Mouse (Mus musculus): ENCODE data around the gene Ephx3. TPM values are rescaled to one million over a fixed set of nuclear protein-coding genes. Genes with fewer than 3 reads are reported as not detected.
"Not testable (repeated sequence)": the region's sequence is repeated elsewhere in the genome, so short reads cannot be mapped to it uniquely, and the experiment has no call there.

Gene Ephx3
- total RNA-seq (2021): under 1 TPM; 0.26 to 0.27 TPM
- long read RNA-seq, experiment 1: 0 reads
- long read RNA-seq, experiment 2: 0 reads

DNA sequence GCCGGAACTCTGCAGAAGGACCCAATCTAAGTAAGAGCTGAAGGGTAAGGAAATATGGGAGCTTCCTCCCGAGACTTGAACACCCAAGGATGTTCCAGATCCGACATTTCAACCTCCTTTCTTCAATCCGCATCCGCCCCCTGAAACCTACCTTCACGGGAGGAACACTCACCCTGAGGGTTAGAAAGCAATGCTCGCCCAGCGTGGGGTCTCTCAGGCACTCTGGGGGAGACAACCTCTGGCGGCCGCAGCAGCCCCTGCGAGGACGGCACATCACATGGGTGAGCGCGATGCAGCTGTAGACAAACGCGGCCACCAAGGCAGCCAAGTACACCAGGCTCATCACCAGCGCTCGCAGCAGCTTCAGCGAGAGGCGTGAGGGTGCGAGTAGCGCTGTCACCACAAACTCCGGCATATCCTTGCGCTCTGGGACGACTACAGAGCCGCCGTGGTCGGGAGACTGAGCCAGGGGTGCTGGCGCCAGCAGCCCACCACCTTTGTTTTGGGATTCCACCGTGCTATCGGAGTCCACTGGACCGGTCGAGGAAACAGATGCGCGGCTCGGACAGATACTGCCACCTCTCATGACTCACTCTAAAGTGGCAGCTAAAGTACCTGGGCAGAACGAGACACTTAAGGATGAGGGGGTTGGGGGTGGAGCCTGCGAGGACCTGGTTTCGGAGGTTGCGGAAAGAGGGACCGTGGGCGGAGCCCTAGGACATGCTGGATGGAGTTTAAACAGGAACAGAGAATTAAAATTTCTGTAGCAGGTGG, at the start of gene Ephx3:
TSS of gene Ephx3 (minus strand) at position 687 of the 774 bp plus-strand sequence.
- intact Hi-C loops (cut with DNase I): no loop called here
- DNase-seq (ENCODE audit: low spot score in 2 of 2): peak in 1 of 2 experiments; percentile 28

DNA sequence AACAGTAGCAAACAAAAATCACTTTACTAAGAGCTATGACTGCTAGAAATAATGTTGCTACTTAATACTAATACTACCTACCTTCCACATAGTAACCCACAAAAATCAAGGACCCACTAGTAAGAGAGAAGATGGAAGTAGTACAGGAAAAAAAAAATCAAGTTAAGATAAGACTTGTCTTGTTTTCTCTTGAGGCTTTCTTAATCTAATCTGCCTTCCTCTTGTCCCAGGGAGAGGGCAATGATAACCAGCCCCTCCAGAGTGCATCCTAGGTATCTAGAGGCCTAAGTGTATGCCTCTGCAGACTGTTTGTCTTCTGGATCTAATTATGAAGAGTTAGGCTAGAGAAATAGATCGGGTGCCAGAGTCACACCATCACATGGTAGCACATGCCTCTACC, 49.2 kb upstream of the Ephx3 start:
- intact Hi-C loops (cut with DNase I): loop anchor here (5.0 kb wide), 1 partner anchor 44 kb away; the partner anchor contains the start of gene Brd4
- DNase-seq (ENCODE audit: low spot score in 2 of 2): no peak

DNA sequence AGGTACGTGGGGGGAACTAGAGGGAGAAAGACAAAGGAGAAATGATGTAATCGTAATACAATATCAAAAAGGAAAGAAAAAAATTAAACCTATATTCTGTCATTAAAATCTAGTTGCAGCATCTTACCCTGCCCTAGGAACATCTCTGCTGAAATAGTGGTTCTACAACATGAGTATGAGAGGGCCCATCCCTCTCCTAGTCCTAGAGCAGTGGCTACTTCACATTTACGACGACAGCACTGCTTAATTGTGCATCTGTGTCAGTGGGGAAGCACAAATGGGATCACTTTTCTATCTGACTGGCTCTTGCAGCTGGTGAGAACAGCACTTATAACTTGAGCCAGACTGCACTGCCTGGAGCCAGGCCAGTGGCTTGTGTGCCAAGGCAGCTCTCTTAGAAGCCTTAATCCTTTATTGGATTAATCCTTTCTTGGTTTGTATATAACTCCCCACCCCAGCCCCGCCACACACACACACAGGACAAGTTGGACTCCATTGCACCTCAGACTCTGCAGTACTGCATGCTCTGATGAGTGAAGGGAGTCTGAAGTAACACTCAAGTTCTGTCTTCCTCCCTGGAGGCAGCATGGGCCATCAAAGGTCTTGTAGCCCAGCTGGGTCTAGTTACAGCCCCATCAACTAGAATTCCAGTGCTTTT, 46.3 kb upstream of the Ephx3 start:
- DNase-seq (ENCODE audit: low spot score in 2 of 2): peak; percentile 46 to 58
- intact Hi-C loops (cut with DNase I): loop anchor here (5.0 kb wide), 1 partner anchor 47 kb away; the partner anchor contains the start of gene Brd4

DNA sequence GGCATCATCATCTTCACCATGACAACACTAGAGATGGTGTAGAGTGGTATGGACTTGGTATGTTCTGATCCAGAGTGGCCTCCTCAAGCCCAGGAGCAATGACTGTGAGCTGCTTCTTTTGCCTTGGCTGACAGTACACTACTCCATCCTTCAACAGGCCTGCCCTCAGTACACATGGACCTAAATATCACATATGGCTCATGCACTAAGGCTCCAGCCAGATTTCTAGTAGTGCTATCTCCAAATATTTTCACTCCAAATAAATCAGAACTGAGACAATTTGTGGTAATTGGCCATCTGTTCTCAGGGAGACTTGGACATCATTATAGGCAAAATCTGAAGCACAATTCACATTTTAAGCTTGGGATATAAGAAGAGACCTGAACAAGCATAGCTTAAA, 43.8 kb upstream of the Ephx3 start:
- intact Hi-C loops (cut with DNase I): no loop called here
- DNase-seq (ENCODE audit: low spot score in 2 of 2): no peak

DNA sequence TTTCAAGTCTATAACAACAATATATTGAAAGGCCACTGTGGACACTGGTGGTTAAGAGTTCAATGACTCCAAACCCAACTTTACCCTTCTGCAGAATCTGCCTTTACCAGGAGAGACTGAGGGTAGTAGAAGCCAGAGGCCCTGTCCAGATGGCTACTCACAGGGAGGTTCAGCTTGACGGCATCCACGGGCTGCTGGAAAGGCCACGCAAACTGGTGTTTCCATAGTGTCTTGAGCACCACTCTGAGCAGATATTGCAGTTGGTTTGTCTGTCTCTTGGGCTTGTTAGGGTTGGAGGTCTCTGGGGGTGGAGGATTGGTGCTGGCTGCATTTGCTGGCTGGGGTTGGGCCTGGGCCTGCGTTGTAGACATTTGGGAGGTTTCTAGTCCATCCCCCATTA, 39.9 kb upstream of the Ephx3 start:
- DNase-seq (ENCODE audit: low spot score in 2 of 2): no peak
- intact Hi-C loops (cut with DNase I): no loop called here

DNA sequence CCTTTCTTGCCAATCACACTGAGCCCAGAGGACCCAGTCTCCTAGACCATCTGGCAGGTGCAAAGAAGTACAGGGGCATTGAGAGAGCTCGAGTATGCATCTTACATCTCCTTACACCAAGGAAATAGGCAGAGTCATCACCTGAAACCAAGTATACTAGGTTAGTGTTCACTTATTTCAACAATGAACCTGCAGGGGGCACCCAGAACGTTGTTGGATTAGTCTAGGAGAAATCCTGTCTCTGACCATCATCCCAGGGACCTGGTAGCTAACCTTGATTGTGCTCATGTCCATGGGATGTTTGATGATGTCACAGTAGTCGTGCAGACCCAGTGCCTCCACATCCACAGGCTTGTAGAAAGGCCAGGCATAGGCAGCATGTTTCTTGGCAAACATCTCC, 31.5 kb upstream of the Ephx3 start:
- no peak for DNase-seq (ENCODE audit: low spot score in 2 of 2)
- intact Hi-C loops (cut with DNase I): no loop called here

DNA sequence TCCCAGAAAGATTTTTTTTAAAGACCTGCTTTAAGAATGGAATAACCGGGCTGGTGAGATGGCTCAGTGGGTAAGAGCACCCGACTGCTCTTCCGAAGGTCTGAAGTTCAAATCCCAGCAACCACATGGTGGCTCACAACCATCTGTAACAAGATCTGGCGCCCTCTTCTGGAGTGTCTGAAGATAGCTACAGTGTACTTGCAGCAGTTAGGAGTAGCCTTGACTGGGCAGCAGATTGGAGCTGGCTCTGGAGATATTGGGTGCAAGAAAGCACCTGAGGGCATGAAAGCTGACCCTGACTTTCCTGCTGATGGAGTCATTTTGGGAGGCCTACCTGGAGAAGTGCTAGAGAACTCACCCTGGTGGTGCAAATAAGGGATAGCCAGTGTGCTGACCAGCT, 26.2 kb upstream of the Ephx3 start:
- DNase-seq (ENCODE audit: low spot score in 2 of 2); intact Hi-C loops (cut with DNase I): not testable (repeated sequence)

DNA sequence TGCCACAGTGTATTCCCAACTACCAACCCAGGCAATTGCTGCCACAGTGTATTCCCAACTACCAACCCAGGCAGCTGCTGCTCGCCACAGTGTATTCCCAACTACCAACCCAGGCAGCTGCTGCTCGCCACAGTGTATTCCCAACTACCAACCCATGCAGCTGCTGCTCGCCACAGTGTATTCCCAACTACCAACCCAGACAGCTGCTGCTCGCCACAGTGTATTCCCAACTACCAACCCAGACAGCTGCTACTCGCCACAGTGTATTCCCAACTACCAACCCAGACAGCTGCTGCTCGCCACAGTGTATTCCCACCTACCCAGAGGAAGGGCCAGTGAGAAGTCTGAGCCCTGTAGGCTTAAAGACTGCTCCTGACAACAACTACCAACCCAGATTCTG, 22.2 kb upstream of the Ephx3 start:
- intact Hi-C loops (cut with DNase I); DNase-seq (ENCODE audit: low spot score in 2 of 2): not testable (repeated sequence)

DNA sequence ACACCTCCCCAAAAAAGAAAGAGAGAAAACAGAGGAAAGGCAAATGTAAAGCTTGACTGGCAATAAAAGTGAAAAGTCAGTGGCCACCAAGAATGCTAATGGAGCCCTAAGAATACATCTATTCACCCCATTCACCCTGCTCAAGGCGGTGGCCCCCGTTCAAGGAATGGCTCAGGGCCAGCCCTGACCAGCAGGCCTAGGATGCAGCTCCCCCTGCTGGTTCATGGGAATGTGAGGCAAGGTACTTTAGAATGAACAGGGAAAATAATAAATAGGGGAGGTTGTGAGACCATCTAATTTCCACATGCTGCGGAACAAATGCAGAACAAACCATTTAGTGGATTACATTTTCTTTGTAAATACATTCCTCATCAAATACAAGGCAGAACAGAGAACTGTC, 20.4 kb upstream of the Ephx3 start:
- intact Hi-C loops (cut with DNase I): loop anchor here (5.0 kb wide), 2 partner anchors 62 to 172 kb away; partner anchors contain the start of genes Hsf2bp and Rrp1b

DNA sequence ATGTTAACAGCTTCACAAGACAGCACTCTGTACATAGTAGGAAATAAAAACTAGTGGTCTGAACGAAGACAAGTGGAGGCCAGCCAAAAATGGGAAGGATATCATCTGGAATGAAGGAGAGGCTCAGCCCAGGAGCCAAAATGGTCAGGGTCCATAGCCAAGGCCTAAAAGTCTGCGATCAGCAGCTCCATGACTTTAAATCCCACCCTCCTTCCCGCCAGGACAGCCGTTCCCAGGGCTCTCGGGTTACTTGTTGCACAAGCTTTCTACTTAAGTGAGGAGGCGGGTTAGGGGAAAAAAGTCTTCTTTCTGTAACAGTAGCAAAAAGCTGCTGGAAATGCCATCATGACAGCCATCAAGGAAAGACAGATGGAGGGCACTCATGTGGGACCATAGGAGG, 19.8 kb upstream of the Ephx3 start:
- intact Hi-C loops (cut with DNase I): loop anchor here (5.0 kb wide), 2 partner anchors 62 to 172 kb away; partner anchors contain the start of genes Hsf2bp and Rrp1b
- no peak for DNase-seq (ENCODE audit: low spot score in 2 of 2)

More for the DNA sequence above, 20.4 kb upstream of the Ephx3 start:
- DNase-seq (ENCODE audit: low spot score in 2 of 2): peak; percentile 33 to 70

DNA sequence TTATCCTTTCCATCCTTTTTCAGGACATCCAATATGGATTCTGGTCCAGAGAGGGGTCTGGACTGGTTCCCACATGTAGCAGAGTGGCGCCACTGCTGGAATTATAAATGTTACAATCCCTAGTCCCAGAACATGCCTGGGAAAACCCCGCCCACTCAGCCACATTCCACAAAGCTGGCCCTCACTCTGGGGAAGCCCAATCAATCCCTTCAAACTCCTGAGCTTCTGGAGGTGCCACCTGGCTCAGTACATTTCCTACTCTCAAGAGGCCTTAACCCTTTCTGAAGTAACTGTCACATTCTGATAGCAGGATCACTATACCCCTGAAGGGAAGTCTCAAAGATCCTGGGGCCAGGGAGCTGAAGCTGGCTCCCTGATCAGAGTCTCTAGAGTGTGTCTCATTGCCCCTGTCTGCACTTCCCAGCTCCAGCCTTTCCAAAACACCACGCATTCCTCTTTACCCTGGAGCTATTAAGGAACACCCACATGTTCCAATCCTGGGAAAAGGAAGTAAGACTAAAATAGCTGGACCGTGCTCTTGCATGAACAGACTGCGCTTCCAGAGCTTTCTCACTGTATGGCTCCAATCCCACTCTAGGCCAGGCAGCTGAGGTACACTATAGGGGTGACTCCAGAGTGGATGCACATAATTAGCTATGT, 18.4 kb upstream of the Ephx3 start:
- intact Hi-C loops (cut with DNase I): loop anchor here (5.0 kb wide), 2 partner anchors 60 to 170 kb away; partner anchors contain the start of genes Hsf2bp and Rrp1b
- DNase-seq (ENCODE audit: low spot score in 2 of 2): peak; percentile 22 to 30

DNA sequence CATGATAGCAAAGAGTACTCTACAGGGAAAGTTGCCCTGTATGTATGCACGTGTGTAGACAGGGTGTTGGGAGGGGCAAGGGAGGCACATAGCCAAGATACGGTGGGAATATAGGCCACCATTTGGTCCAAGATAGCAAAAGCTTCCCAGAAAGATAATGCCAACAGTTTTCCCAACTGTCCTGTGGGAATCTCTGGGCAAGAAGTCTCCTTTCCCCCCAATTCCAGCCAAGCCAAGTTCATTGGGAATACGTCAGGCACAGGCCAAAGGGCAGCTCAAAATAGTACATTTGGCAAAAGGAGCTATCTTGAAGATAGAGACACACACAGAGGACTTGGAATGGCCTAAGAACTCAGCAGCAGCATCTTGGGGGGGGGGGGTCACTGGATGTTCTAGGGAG, 16.0 kb upstream of the Ephx3 start:
- no peak for DNase-seq (ENCODE audit: low spot score in 2 of 2)
- intact Hi-C loops (cut with DNase I): loop anchor here (5.0 kb wide), 2 partner anchors 58 to 168 kb away; partner anchors contain the start of genes Hsf2bp and Rrp1b

DNA sequence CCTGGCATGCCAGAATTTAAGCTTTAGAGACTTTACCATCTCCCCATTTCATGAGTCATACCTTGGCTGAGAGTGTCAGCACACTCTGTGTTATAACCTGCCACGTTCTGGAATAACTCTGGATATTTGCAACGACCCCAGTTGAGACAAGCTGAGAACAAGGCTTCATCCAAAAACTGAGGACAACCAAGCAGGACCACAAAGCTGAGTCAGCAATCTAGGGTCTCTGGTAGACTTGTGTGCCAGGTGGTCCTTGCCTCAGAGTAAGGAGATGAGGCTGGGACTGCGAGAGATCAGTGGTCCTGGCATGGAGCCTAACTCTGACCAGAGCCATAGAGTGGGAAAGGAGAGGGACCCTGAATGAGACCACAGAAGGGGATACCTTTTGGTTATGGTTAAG, 13.6 kb upstream of the Ephx3 start:
- intact Hi-C loops (cut with DNase I): no loop called here

DNA sequence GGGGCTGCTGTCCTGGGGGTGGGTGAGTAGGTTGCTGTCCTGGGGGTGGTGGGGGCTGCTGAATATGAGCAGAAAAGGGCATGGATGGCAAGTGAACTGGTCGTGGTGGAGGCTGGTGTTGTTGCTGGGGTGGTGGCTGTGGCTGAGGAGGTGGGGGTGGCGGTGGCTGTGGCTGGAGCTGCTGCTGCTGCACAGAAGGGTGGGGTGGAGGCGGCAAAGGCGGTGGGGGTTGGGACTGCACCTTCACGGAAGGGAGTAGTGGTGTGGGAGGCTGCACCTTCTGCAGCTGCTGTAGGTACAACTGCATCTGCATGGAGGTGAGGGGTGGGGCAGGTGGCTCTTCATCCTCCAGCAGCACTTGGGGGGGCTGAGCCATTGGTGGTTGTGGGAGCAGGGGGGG, 11.7 kb upstream of the Ephx3 start:
- DNase-seq (ENCODE audit: low spot score in 2 of 2): no peak
- intact Hi-C loops (cut with DNase I): no loop called here

More for the DNA sequence above, 13.6 kb upstream of the Ephx3 start:
- DNase-seq (ENCODE audit: low spot score in 2 of 2): no peak

DNA sequence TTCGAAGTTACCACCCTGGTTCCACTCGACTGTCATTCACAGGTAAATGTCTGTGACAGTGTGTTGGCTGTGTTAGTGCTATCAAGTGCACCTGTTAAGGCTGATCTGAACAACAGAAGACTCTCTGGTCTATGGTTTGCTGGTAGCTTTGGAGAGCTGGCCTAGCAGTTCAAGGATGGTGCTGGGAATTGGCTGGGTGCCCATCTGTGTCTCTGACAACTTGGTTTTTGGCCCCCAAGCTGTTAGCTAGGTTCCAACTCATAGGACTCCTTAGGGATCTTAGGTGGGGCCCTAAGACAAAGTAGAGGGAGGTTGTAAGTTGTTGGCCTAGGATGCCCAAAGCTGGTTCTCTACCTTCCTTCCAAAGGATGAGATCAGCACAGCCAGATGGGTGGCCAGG, 10.4 kb upstream of the Ephx3 start:
- DNase-seq (ENCODE audit: low spot score in 2 of 2): no peak
- intact Hi-C loops (cut with DNase I): no loop called here

DNA sequence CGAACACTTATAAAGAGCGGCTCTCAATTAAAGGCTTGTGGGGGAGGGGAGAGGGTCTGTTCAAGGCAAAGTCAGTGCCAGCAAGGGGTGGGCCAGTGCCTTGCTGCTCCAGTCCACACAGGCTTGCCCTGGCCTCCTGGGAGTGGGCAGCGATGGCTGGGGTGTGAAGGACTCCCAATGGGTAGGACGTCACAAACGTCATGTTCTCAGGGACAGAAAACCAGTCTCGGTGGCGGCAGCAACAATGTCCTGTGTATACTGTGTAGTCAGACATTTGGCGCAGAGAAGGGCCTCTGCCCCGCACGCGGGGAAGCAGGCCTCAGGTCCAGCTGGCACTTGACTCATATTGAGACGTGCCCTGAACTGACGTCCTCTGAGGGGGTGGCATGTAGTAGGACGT, 7.8 kb upstream of the Ephx3 start:
- no peak for DNase-seq (ENCODE audit: low spot score in 2 of 2)
- intact Hi-C loops (cut with DNase I): no loop called here

DNA sequence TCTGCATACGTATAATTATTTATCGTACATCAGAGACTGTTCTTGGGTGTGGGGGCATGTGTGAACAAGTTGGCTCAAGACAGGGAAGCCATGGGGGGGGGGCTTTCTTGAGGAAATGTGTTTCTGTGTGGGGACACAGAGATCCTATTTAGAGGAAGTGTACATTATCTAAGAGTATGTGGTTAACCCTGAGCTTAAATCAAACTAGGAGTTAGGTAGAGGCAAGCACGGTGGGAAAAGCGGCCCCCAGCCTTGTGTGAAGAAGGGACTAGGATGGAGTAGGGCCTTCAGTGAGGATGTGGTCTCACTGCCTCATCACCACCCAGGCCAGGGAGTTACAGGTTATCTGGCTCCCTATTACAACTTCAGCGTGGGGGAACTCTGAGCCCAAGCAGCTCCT, 6.4 kb upstream of the Ephx3 start:
- intact Hi-C loops (cut with DNase I): no loop called here
- DNase-seq (ENCODE audit: low spot score in 2 of 2): no peak

DNA sequence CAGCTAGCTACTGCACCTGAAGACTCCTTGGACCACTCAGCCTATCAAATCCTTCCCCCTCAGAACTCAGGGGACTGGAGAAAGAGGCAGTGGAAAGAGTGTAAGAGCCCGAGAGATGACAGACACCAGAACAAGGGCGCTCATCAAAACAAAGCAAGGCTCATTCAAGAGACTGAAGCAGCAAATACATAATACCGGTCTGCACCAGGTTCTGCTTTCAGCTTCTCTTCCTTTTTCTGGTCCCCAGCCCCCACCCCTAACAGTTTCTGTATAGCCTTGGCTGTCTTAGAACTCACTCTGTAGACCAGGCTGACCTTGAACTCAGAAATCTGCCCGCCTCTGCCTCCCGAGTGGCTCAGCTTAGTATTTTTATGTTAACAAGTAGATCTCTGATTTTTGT, 3.7 kb upstream of the Ephx3 start:
- intact Hi-C loops (cut with DNase I): no loop called here
- DNase-seq (ENCODE audit: low spot score in 2 of 2): no peak

DNA sequence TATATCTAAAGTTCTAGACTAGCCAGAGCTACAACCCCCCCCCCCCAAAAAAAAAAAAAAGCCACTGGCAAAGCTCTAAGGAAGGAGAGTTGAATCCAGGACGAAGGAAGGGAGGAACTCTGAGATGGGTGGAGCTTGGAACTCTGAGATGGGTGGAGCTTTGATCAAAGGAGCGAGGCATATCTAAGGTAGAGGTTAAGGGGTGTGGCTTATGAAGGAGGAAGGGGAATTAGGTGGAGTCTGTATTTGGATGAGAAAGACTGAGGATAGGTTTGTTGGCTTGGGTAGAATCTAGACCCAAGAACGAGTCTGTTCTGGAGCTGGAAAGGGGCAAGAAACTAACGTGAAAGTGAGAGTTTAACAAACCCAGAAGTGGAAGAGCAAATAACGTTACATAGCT, 501 bp upstream of the Ephx3 start:
- DNase-seq (ENCODE audit: low spot score in 2 of 2): no peak
- intact Hi-C loops (cut with DNase I): no loop called here

DNA sequence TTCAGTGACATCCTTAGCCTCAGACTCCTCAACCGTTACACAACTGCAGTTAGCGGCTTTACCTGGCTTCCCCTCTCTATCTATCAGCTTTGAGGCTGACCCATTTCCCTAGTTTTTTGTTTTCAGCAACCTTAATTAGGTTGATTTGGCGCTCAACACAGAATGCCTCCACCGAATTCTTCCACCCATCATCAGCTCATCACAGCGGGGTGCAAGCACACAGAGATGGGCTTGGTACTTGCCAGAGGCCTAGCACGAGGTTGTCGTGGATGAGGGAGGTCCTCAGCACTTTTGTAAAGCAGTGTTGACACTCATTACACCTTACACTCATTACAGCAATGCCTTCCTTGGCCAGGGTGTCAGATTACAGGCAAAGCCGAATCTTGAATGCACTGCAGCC, 6.3 kb downstream of the Ephx3 start:
- DNase-seq (ENCODE audit: low spot score in 2 of 2): no peak
- intact Hi-C loops (cut with DNase I): no loop called here
